Comparison of ENCODE assay signal across 11 mouse cellular contexts in genomic region chr2:26555076-26555475, GRCm38 (mm10). TPM values are rescaled to one million over a fixed set of nuclear protein-coding genes. Genes with fewer than 3 reads are reported as not detected.
DNase-seq lines count a peak whose midpoint lies in the region; ATAC-seq and TF ChIP-seq lines count a peak whose summit lies in the region.
"Had no signal": no experiment of that assay in that cellular context is flagged by ENCODE, and none has a peak within 500 bp of the region (broad histone marks: within the 10 kb centered on the region; RNA-seq: fewer than 3 reads in every experiment).

No protein-coding gene starts in this region.

- H3K36me3 ChIP-seq in heart, embryonic 12.5 days, result no peaks in the 10 kb centered on the region
- no peaks in the 10 kb centered on the region for H3K36me3 ChIP-seq in lung, embryonic 16.5 days (ENCODE audit: control insufficient read depth, insufficient read depth, low read length)
- no peaks in the 10 kb centered on the region for H3K36me3 ChIP-seq in thymus, adult 2 months (ENCODE audit: control insufficient read depth, insufficient read depth, low read length)
- no peaks in the 10 kb centered on the region for H3K36me3 ChIP-seq in neural tube, embryonic 15.5 days
- H3K36me3 ChIP-seq: limb, embryonic 15.5 days had no signal

- peak; percentile 80 to 83 for DNase-seq in heart, adult 18-20 months
- peak; percentile 75 for DNase-seq in adrenal gland, postnatal 10 days
- DNase-seq in heart, adult 9 months (ENCODE audit: low spot score in 2 of 2), result peak; percentile 68 to 71
- no peak for DNase-seq in thymus, adult 2 months
- no peak for DNase-seq in thymus, postnatal 0 days (ENCODE audit: low spot score)

- H3K9me3 ChIP-seq in heart, embryonic 12.5 days (replicated peaks), result no peaks in the 10 kb centered on the region
- H3K9me3 ChIP-seq in lung, embryonic 16.5 days (ENCODE audit: control insufficient read depth, low read length), result no peaks in the 10 kb centered on the region
- H3K9me3 ChIP-seq in neural tube, embryonic 15.5 days (replicated peaks), result no peaks in the 10 kb centered on the region
- H3K9me3 ChIP-seq: limb, embryonic 15.5 days had no signal

- H3K9ac ChIP-seq in heart, embryonic 12.5 days, result no peak overlapping the region
- H3K9ac ChIP-seq in lung, embryonic 16.5 days (ENCODE audit: low read length), result no peak overlapping the region
- H3K9ac ChIP-seq in neural tube, embryonic 15.5 days (replicated peaks), result no peak overlapping the region
- H3K9ac ChIP-seq: limb, embryonic 15.5 days had no signal

- H3K27me3 ChIP-seq in heart, embryonic 12.5 days (replicated peaks), result no peaks in the 10 kb centered on the region
- no peaks in the 10 kb centered on the region for H3K27me3 ChIP-seq in lung, embryonic 16.5 days (ENCODE audit: control insufficient read depth, insufficient read depth, low read depth, low read length)
- H3K27me3 ChIP-seq in thymus, adult 2 months (ENCODE audit: control insufficient read depth, insufficient read depth, low read length), result no peaks in the 10 kb centered on the region
- H3K27me3 ChIP-seq in neural tube, embryonic 15.5 days (replicated peaks), result no peaks in the 10 kb centered on the region
- H3K27me3 ChIP-seq: limb, embryonic 15.5 days had no signal

- peaks cover 43% of the 10 kb centered on the region for H3K4me1 ChIP-seq in heart, embryonic 12.5 days (replicated peaks)
- peaks cover 28% of the 10 kb centered on the region for H3K4me1 ChIP-seq in lung, embryonic 16.5 days (replicated peaks; ENCODE audit: control insufficient read depth, insufficient read depth, low read length)
- peaks cover 52% of the 10 kb centered on the region for H3K4me1 ChIP-seq in thymus, adult 2 months (replicated peaks; ENCODE audit: control insufficient read depth, insufficient read depth, low read length)
- peaks cover 12% of the 10 kb centered on the region for H3K4me1 ChIP-seq in neural tube, embryonic 15.5 days

- no peak overlapping the region for H3K27ac ChIP-seq in heart, embryonic 12.5 days (ENCODE audit: poor library complexity, severe bottlenecking)
- no peak overlapping the region for H3K27ac ChIP-seq in lung, embryonic 16.5 days (ENCODE audit: low read length)
- H3K27ac ChIP-seq in thymus, adult 2 months (ENCODE audit: control insufficient read depth, insufficient read depth, low read length), result no peak overlapping the region
- no peak overlapping the region for H3K27ac ChIP-seq in neural tube, embryonic 15.5 days (replicated peaks)

- no peak for ATAC-seq in heart, embryonic 12.5 days (ENCODE audit: insufficient number of reproducible peaks, low FRiP score)
- peak; percentile 6; the same call in 1 of the 2 replicates for ATAC-seq in lung, embryonic 16.5 days (ENCODE audit: low read depth)
- no peak for ATAC-seq in neural tube, embryonic 15.5 days (ENCODE audit: low FRiP score)

- 75% methylated on average over 4 of the region's 4 CpGs for WGBS in heart, embryonic 12.5 days
- WGBS in lung, embryonic 16.5 days, result 56% methylated on average over 4 of the region's 4 CpGs
- 80% methylated on average over 4 of the region's 4 CpGs for WGBS in thymus, adult 2 months
- 83% methylated on average over 4 of the region's 4 CpGs for WGBS in neural tube, embryonic 15.5 days

- no peak overlapping the region for H3K4me2 ChIP-seq in heart, embryonic 12.5 days
- no peak overlapping the region for H3K4me2 ChIP-seq in lung, embryonic 16.5 days (ENCODE audit: low read depth, low read length)
- no peak overlapping the region for H3K4me2 ChIP-seq in neural tube, embryonic 15.5 days
- H3K4me2 ChIP-seq: limb, embryonic 15.5 days had no signal

- TF ChIP-seq POLR2A in thymus, adult 2 months (IDR thresholded peaks at IDR 0.05; ENCODE audit: control insufficient read depth, extremely low read depth, insufficient read depth, low read length, poor library complexity), result no peak

- TF ChIP-seq CTCF in thymus, adult 2 months (IDR thresholded peaks at IDR 0.05; ENCODE audit: borderline replicate concordance, control insufficient read depth, extremely low read depth, insufficient read depth, low read length, poor library complexity), result no peak

- H3K4me3 ChIP-seq in heart, embryonic 12.5 days, result no peak overlapping the region
- no peak overlapping the region for H3K4me3 ChIP-seq in lung, embryonic 16.5 days (ENCODE audit: low read length)
- H3K4me3 ChIP-seq in thymus, adult 2 months (ENCODE audit: control insufficient read depth, insufficient read depth, low read length), result no peak overlapping the region
- no peak overlapping the region for H3K4me3 ChIP-seq in neural tube, embryonic 15.5 days (replicated peaks)
- H3K4me3 ChIP-seq: limb, embryonic 15.5 days had no signal

RNA-seq across cellular contexts. Expression of gene Egfl7, which starts 24.7 kb away (rescaled TPM):
- total RNA-seq in heart, adult 18-20 months (2021), result 10 to 100 TPM; 94.2 to 94.8 TPM
- polyA plus RNA-seq in heart, embryonic 12.5 days (2016; fragmentation: Nextera tagmentation; extraction: Ambion mirVana), result 139 and 146 TPM in 2 replicates
- 100 to 1,000 TPM; 210 to 304 TPM for total RNA-seq in adrenal gland, postnatal 10 days (2021)
- 371 and 375 TPM in 2 replicates for polyA plus RNA-seq in lung, embryonic 16.5 days (2015; fragmentation: Nextera tagmentation; extraction: Ambion mirVana)
- 63.9 and 105 TPM in 2 replicates for polyA plus RNA-seq in thymus, adult 2 months (2012; rRNA removed)
- 76.5 and 94.1 TPM in 2 replicates for polyA plus RNA-seq in neural tube, embryonic 15.5 days (2015; fragmentation: Nextera tagmentation; extraction: Ambion mirVana)
- polyA plus RNA-seq in thymus, postnatal 0 days (2015; fragmentation: Nextera tagmentation; extraction: Ambion mirVana), result 43.6 and 50.0 TPM in 2 replicates

RNA-seq across cellular contexts. Expression of gene Gm20532, which starts 31.4 kb away (rescaled TPM):
- total RNA-seq in heart, adult 18-20 months (2021), result not detected
- 0.28 TPM in 1 of 2 replicates, not detected in the other for polyA plus RNA-seq in heart, embryonic 12.5 days (2016; fragmentation: Nextera tagmentation; extraction: Ambion mirVana)
- total RNA-seq in adrenal gland, postnatal 10 days (2021), result not detected
- not detected in 2 replicates for polyA plus RNA-seq in lung, embryonic 16.5 days (2015; fragmentation: Nextera tagmentation; extraction: Ambion mirVana)
- not detected in 2 replicates for polyA plus RNA-seq in thymus, adult 2 months (2012; rRNA removed)
- not detected in 2 replicates for polyA plus RNA-seq in neural tube, embryonic 15.5 days (2015; fragmentation: Nextera tagmentation; extraction: Ambion mirVana)
- polyA plus RNA-seq in thymus, postnatal 0 days (2015; fragmentation: Nextera tagmentation; extraction: Ambion mirVana), result not detected in 2 replicates
- polyA plus RNA-seq: frontal cortex, adult 2 months; limb, embryonic 15.5 days; neural tube, embryonic 14.5 days had no signal

RNA-seq across cellular contexts. Expression of gene Notch1, which starts 38.6 kb away (rescaled TPM):
- total RNA-seq in heart, adult 18-20 months (2021), result 10 to 100 TPM; 29.8 to 30.5 TPM
- polyA plus RNA-seq in heart, embryonic 12.5 days (2016; fragmentation: Nextera tagmentation; extraction: Ambion mirVana), result 20.4 TPM in 2 replicates
- total RNA-seq in adrenal gland, postnatal 10 days (2021), result 10 to 100 TPM; 27.1 to 36.4 TPM
- polyA plus RNA-seq in lung, embryonic 16.5 days (2015; fragmentation: Nextera tagmentation; extraction: Ambion mirVana), result 20.5 and 22.0 TPM in 2 replicates
- 159 and 219 TPM in 2 replicates for polyA plus RNA-seq in thymus, adult 2 months (2012; rRNA removed)
- polyA plus RNA-seq in neural tube, embryonic 15.5 days (2015; fragmentation: Nextera tagmentation; extraction: Ambion mirVana), result 11.7 and 22.6 TPM in 2 replicates
- 44.3 and 54.9 TPM in 2 replicates for polyA plus RNA-seq in thymus, postnatal 0 days (2015; fragmentation: Nextera tagmentation; extraction: Ambion mirVana)

RNA-seq across cellular contexts. Expression of gene Agpat2, which starts 49.1 kb away (rescaled TPM):
- total RNA-seq in heart, adult 18-20 months (2021), result 10 to 100 TPM; 53.9 to 88.6 TPM
- 18.4 and 23.2 TPM in 2 replicates for polyA plus RNA-seq in heart, embryonic 12.5 days (2016; fragmentation: Nextera tagmentation; extraction: Ambion mirVana)
- total RNA-seq in adrenal gland, postnatal 10 days (2021), result 100 to 1,000 TPM; 333 to 433 TPM
- 43.0 and 44.8 TPM in 2 replicates for polyA plus RNA-seq in lung, embryonic 16.5 days (2015; fragmentation: Nextera tagmentation; extraction: Ambion mirVana)
- polyA plus RNA-seq in thymus, adult 2 months (2012; rRNA removed), result 89.3 and 137 TPM in 2 replicates
- 5.5 and 13.6 TPM in 2 replicates for polyA plus RNA-seq in neural tube, embryonic 15.5 days (2015; fragmentation: Nextera tagmentation; extraction: Ambion mirVana)
- 14.7 and 14.9 TPM in 2 replicates for polyA plus RNA-seq in thymus, postnatal 0 days (2015; fragmentation: Nextera tagmentation; extraction: Ambion mirVana)

Comparison
In these comparisons a context has a peak if more than half of its experiments do, and no peak if none do; other contexts are left out.
1. DNase-seq: peak in heart, adult 18-20 months (2 of 2), adrenal gland, postnatal 10 days (single experiment) and heart, adult 9 months (2 of 2); none in thymus, adult 2 months (single experiment) and thymus, postnatal 0 days (single experiment).